Mouse (Mus musculus) urinary bladder, postnatal 36 days (tissue): ENCODE data around the gene Cdc25a.

Experiments used
- DNase-seq, 2 experiments: peaks; one replicate each; pipeline ENCODE4 v3.0.0; 2022; ENCODE audit warnings: low spot score in 2 of 2, mixed read lengths in 1 of 2

The Cdc25a gene

GRCm38 (mm10) chr9:109894413-109895090 is 19.2 kb downstream of the Cdc25a start:
- DNase-seq, result peak; percentile 59 to 68

- peak in 1 of 2 experiments; percentile 31 for DNase-seq
Observed at GRCm38 (mm10) chr9:109895593-109895992, 20.2 kb downstream of the Cdc25a start.

GRCm38 (mm10) chr9:109896253-109897150 is 21.1 kb downstream of the Cdc25a start:
- no peak for DNase-seq

- no peak for DNase-seq
Observed at GRCm38 (mm10) chr9:109898027-109898426, 22.6 kb downstream of the Cdc25a start.

GRCm38 (mm10) chr9:109899361-109899760 is 24.0 kb downstream of the Cdc25a start:
- no peak for DNase-seq

- DNase-seq, result no peak
Observed at GRCm38 (mm10) chr9:109899774-109900173, 24.4 kb downstream of the Cdc25a start.

GRCm38 (mm10) chr9:109900604-109901003 is 25.2 kb downstream of the Cdc25a start:
- no peak for DNase-seq

GRCm38 (mm10) chr9:109902246-109902645 is 26.9 kb downstream of the Cdc25a start:
- no peak for DNase-seq

- DNase-seq, result no peak
Observed at GRCm38 (mm10) chr9:109902740-109903139, 27.4 kb downstream of the Cdc25a start.

GRCm38 (mm10) chr9:109907300-109907699 is 31.9 kb downstream of the Cdc25a start:
- DNase-seq, result peak in 1 of 2 experiments; percentile 76

- DNase-seq, result no peak
Observed at GRCm38 (mm10) chr9:109907774-109908465, 32.5 kb downstream of the Cdc25a start.

GRCm38 (mm10) chr9:109909102-109909501 is 33.7 kb downstream of the Cdc25a start:
- no peak for DNase-seq

GRCm38 (mm10) chr9:109909926-109910325 is 34.5 kb downstream of the Cdc25a start:
- DNase-seq, result no peak

- DNase-seq, result peak in 1 of 2 experiments; percentile 60
Observed at GRCm38 (mm10) chr9:109911779-109912178, 36.4 kb downstream of the Cdc25a start.

GRCm38 (mm10) chr9:109914269-109914926 is 39.0 kb downstream of the Cdc25a start:
- no peak for DNase-seq

- DNase-seq, result peak in 1 of 2 experiments; percentile 36
Observed at GRCm38 (mm10) chr9:109917931-109918330, 42.6 kb downstream of the Cdc25a start.

GRCm38 (mm10) chr9:109929131-109929530 is 53.8 kb downstream of the Cdc25a start:
- DNase-seq, result no peak

GRCm38 (mm10) chr9:109930063-109930462 is 54.7 kb downstream of the Cdc25a start:
- no peak for DNase-seq

- no peak for DNase-seq
Observed at GRCm38 (mm10) chr9:109930752-109931151, 55.4 kb downstream of the Cdc25a start.

GRCm38 (mm10) chr9:109931257-109932171 is 56.1 kb downstream of the Cdc25a start, which contains the start of gene Map4:
TSS of gene Map4 (plus strand) at chr9:109931460.
- DNase-seq, result peak; percentile 95 to 98
